Mouse (Mus musculus) cerebellum, adult 8-10 months (tissue): ENCODE measurements around the gene Ing4.

Source experiments
- DNase-seq: peaks from one replicate; pipeline ENCODE4 v3.0.0; 2022

The Ing4 gene

DNA sequence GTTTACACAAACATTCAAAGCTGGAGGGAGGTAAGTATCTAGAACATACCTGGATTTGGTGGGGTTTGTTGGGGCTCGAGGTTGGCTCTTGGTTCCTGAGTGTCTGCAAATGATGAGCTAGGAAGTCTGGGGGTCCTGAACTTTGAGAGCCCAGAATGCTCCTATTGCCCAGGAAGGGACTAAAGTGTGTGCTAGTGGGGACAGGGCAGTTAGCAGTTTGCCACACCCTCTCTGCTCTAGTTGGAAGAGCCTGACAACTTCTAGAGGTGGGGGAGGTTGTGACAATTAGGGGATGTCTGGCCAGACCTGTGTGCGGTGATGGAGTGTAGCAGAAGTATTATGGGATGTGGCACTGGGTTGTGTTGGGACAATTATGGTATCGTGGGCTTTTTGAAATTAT is 55.3 kb downstream of the Ing4 start:
- DNase-seq = no peak

- DNase-seq = peak; percentile 96
Observed at GRCm38 (mm10) chr6:125095391-125096278, 56.1 kb downstream of the Ing4 start, which contains the start of gene Chd4. Chd4 (plus strand) TSS chr6:125095981.

DNA sequence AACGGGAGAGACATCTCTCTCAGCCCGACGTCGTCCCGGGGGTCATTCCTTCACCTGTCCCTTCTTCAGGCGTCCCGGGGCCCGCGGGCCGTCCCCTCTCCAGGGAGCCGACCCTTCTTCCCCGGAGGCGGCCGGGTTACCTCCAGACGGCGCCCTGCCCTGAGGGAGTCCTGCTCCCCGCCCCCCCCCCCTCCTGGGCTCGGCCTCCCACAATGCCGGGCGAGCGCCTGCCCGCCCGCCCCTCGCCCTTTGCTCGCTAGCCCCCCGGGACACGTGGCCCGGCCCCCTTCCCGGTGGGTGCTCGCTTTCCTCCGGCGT is 56.7 kb downstream of the Ing4 start:
- DNase-seq = no peak

DNA sequence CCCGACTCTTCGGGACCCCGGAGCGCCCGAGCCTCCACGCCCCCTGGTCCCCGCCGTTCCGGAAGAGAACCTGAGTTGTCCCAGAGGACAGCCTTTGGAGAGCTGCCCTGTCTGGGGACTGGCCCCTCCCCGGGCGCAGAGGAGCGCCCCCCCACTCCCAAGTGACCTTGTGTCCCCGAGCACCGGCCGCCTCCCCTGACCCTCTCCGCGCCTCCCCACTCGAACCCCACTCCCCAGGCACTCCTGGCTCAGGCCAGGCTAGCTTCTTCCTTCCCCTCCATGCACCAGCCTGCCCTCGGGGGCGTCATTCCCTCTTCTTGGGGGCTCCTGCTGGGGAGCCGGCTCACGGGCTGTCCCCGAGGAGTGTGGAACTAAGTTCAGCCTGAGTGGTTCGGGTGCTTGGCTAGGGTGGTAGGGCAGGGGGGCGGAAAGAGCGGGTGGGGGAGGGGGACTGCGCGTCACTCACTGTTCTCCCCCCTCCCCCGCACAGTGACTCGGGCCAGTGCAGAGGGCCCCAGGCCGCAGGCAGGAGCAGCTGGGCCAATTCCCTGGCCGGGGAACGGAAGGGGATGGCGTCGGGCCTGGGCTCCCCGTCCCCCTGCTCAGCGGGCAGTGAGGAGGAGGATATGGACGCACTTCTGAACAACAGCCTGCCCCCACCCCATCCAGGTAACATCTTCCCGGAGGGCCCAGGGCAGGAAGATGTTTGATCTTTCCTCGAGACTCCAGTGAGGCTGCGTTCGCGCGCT is 57.2 kb downstream of the Ing4 start:
- peak; percentile 72 for DNase-seq

DNA sequence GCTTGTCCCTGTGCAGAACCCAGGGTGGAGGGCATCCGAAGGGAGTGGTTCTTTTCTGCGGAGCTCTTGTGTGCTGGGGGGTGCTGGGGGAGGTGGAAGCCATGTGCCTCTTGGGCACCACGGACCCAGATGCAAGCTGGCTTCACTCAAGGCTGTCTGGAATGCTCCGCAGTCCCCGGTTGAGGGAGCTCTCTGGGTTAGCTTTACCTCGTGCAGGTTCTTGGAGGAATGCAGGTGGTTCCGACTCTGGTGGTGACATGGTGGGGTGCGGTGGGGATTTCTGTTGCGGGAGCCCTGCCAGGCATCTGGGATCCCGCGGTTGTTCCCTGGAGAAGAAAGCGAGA is 57.8 kb downstream of the Ing4 start:
- peak; percentile 58 for DNase-seq

- peak; percentile 24 for DNase-seq
Observed at GRCm38 (mm10) chr6:125097951-125098350, 58.4 kb downstream of the Ing4 start.

GRCm38 (mm10) chr6:125098513-125098912 is 59.0 kb downstream of the Ing4 start:
- DNase-seq = peak; percentile 45
